Mouse (Mus musculus) thymus, postnatal 10 days (tissue): ENCODE measurements around the gene Golt1a.

Experiments
- DNase-seq, 2 experiments: peaks; one replicate each; pipeline ENCODE4 v3.0.0; 2021; ENCODE audit warnings: low spot score in 2 of 2

The Golt1a gene

GRCm38 (mm10) chr1:133309652-133310267 is at the start of gene Golt1a:
Gene Golt1a, plus strand, starts transcription at chr1:133309800.
- DNase-seq: no peak

GRCm38 (mm10) chr1:133262628-133263027 is 47.0 kb upstream of the Golt1a start:
- no peak for DNase-seq

- DNase-seq: no peak
Measured at GRCm38 (mm10) chr1:133263134-133263533, 46.5 kb upstream of the Golt1a start.

GRCm38 (mm10) chr1:133264367-133264766 is 45.2 kb upstream of the Golt1a start:
- no peak for DNase-seq

- no peak for DNase-seq
Measured at GRCm38 (mm10) chr1:133265114-133265766, 44.4 kb upstream of the Golt1a start.

- no peak for DNase-seq
Measured at GRCm38 (mm10) chr1:133267094-133267493, 42.5 kb upstream of the Golt1a start.

GRCm38 (mm10) chr1:133267813-133268492 is 41.6 kb upstream of the Golt1a start:
- no peak for DNase-seq

GRCm38 (mm10) chr1:133268503-133268902 is 41.1 kb upstream of the Golt1a start:
- no peak for DNase-seq

GRCm38 (mm10) chr1:133270336-133270735 is 39.3 kb upstream of the Golt1a start:
- no peak for DNase-seq

- DNase-seq: no peak
Measured at GRCm38 (mm10) chr1:133274163-133274562, 35.4 kb upstream of the Golt1a start.

GRCm38 (mm10) chr1:133276983-133277382 is 32.6 kb upstream of the Golt1a start:
- no peak for DNase-seq

GRCm38 (mm10) chr1:133278539-133278938 is 31.1 kb upstream of the Golt1a start:
- DNase-seq: no peak

- no peak for DNase-seq
Measured at GRCm38 (mm10) chr1:133278946-133279631, 30.5 kb upstream of the Golt1a start.

- no peak for DNase-seq
Measured at GRCm38 (mm10) chr1:133279632-133280093, 29.9 kb upstream of the Golt1a start.

GRCm38 (mm10) chr1:133280537-133280936 is 29.1 kb upstream of the Golt1a start:
- no peak for DNase-seq

GRCm38 (mm10) chr1:133285907-133286306 is 23.7 kb upstream of the Golt1a start:
- DNase-seq: no peak

- no peak for DNase-seq
Measured at GRCm38 (mm10) chr1:133287051-133287450, 22.5 kb upstream of the Golt1a start.

- no peak for DNase-seq
Measured at GRCm38 (mm10) chr1:133287880-133288279, 21.7 kb upstream of the Golt1a start.

GRCm38 (mm10) chr1:133291888-133292287 is 17.7 kb upstream of the Golt1a start:
- no peak for DNase-seq

- DNase-seq: no peak
Measured at GRCm38 (mm10) chr1:133292608-133293007, 17.0 kb upstream of the Golt1a start.

GRCm38 (mm10) chr1:133296376-133296775 is 13.2 kb upstream of the Golt1a start:
- no peak for DNase-seq

- no peak for DNase-seq
Measured at GRCm38 (mm10) chr1:133298816-133299215, 10.8 kb upstream of the Golt1a start.
